Mouse (Mus musculus) heart, embryonic 12.5 days (tissue): ENCODE measurements around the gene Nkiras2. TPM values are rescaled to one million over a fixed set of nuclear protein-coding genes. Genes with fewer than 3 reads are reported as not detected.
A peak's percentile ranks its signal among the peaks of the same experiment; 100 is the strongest.
"Not testable (repeated sequence)": the region's sequence is repeated elsewhere in the genome, so short reads cannot be mapped to it uniquely, and the experiment has no call there.

Source experiments
- ATAC-seq: fragments of 200-750 bp; cut with Nextera tagmentation; 2 replicates; pipeline ENCODE4 v1.8.0; 2017; ENCODE audit warnings: moderate TSS enrichment, moderate library complexity; ENCODE audit not compliant: insufficient number of reproducible peaks, low FRiP score
- H3K27ac ChIP-seq: fragments of 300-500 bp; sonication (generic); 2 replicates; pipeline ENCODE4 v1.5.1; 2016; ENCODE audit warnings: mild to moderate bottlenecking, moderate library complexity; ENCODE audit not compliant: poor library complexity, severe bottlenecking
- H3K27me3 ChIP-seq: fragments of 300-500 bp; sonication (generic); replicated peaks from 2 replicates; pipeline ENCODE4 v1.6.1; 2016; ENCODE audit warnings: mild to moderate bottlenecking, moderate library complexity
- H3K36me3 ChIP-seq: fragments of 300-500 bp; sonication (generic); 2 replicates; pipeline ENCODE4 v1.6.1; 2016; ENCODE audit warnings: mild to moderate bottlenecking, moderate library complexity
- H3K4me1 ChIP-seq: fragments of 300-500 bp; sonication (generic); replicated peaks from 2 replicates; pipeline ENCODE4 v1.6.1; 2016; ENCODE audit warnings: mild to moderate bottlenecking
- H3K4me2 ChIP-seq: fragments of 300-500 bp; sonication (generic); 2 replicates; pipeline ENCODE4 v1.6.1; 2016; ENCODE audit warnings: mild to moderate bottlenecking, moderate library complexity
- H3K4me3 ChIP-seq: fragments of 300-500 bp; sonication (generic); 2 replicates; pipeline ENCODE4 v1.5.1; 2016; ENCODE audit warnings: mild to moderate bottlenecking
- H3K9ac ChIP-seq: fragments of 300-500 bp; sonication (generic); 2 replicates; pipeline ENCODE4 v1.6.1; 2016; ENCODE audit warnings: mild to moderate bottlenecking, moderate library complexity
- H3K9me3 ChIP-seq: fragments of 300-500 bp; sonication (generic); replicated peaks from 2 replicates; pipeline ENCODE4 v1.6.1; 2016; ENCODE audit warnings: mild to moderate bottlenecking, moderate library complexity
- WGBS: fragments of 180-500 bp; shearing (Covaris S2); methylation state at CpG from one replicate; pipeline ENCODE4 v1.1.7; 2016; 5-methylcytosine and 5-hydroxymethylcytosine counted together
- polyA plus RNA-seq: library from polyadenylated mRNA; unstranded; fragments of >200 nt; fragmentation: Nextera tagmentation; extraction: Ambion mirVana; gene quantifications from 2 replicates; pipeline ENCODE4 v1.2.1, GENCODE M21; 2016

Nkiras2 gene
- polyA plus RNA-seq, 1 experiment from 2014 or later: 60.7 TPM

DNA sequence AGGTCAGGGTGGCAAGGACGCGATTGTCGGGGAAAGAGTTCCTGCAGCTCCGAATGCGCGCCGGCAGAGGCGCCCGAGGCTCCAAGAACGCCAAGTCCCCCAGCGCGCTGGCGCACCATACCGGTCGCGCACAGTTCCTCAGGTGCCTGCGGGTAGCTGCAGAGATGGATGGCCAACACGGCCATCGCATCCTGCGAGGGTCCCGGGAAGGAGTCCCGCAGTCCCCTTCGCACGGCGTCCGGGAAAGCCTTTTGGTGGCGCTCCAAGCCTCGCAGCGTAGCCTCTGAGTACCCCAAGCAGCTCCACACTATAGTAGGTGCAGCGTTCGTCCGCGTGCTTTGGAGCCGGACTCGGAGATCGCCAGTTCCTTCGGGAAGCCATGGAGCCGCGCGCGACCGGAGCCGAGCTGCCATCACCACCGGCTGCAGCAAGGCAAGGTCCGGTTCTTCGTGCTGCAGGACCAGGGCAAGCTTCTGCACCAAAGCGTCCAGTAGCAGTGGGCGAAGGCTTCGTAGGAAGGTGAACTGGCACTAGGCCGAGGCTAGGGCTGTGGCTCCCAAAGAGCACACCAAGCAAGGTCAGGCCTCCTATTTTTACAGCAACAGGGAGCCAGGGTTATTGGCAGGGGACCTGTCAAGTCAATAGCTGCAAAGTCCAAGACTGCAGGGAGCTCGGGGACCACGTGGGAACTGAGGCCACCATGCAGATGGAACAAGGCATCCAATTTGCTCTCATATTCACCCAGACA is 21.3 kb downstream of the Nkiras2 start:
- H3K9me3 ChIP-seq: no peaks in the 10 kb centered on the region
- no peaks in the 10 kb centered on the region for H3K36me3 ChIP-seq
- H3K27me3 ChIP-seq: peaks cover 68% of the 10 kb centered on the region
- ATAC-seq: no peak
- H3K4me1 ChIP-seq: peaks cover 6% of the 10 kb centered on the region
- H3K4me3 ChIP-seq: peak overlapping the region; percentile 41
- peak overlapping the region; percentile 51; the same call in 1 of the 2 replicates for H3K9ac ChIP-seq
- H3K4me2 ChIP-seq: peak overlapping the region; percentile 80
- 8% methylated on average over 52 of the region's 52 CpGs for WGBS
- no peak overlapping the region for H3K27ac ChIP-seq

DNA sequence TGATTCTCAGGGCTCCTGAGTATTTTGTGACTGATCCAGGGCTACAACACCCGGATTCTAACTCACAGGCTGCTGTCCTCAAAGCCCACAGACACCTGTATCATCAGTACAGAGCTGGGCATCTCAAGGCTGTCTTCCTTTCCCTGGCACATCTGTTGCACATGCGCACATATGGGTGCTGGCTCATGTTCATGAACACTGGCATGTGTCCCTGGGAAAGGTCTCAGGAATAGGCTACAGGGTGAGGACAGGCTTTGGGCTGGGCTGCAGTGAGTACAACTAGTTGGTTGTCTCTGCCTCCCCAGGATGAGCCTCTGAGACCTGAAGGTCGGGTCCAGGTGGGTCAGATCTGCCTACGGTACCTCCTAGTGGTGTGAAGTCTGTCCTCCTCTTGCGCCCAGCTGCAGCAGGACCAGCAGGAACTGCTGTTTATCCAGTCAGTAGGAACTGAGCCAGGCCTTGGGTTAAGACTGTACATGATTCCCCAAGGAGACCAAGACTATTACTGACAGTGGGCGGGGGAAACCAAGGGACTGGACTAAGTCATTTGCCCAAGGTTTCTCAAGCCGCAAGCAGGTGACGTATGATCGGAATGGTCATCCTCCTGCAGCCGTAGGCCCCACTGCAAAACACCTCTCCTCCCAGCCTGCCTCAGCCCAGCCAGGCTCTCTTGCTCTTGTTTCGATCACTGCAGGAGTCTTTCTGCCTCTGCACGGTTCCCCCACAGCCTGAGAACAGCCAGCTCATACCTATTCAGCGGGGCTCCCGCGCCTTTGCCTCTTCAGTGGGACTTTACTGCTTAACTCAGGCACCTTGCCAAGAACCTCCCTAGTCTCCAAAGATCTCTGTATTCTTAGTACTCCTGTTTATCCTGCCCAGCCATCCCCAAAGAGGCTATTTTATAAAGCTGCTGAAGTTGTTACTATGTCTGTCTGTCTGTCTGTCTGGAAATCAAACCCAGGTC is 24.9 kb downstream of the Nkiras2 start:
- no peak for ATAC-seq
- peaks cover 6% of the 10 kb centered on the region for H3K4me1 ChIP-seq
- no peak overlapping the region for H3K4me3 ChIP-seq
- H3K27me3 ChIP-seq: peaks cover 58% of the 10 kb centered on the region
- no peak overlapping the region for H3K4me2 ChIP-seq
- no peak overlapping the region for H3K9ac ChIP-seq
- H3K9me3 ChIP-seq: no peaks in the 10 kb centered on the region
- H3K27ac ChIP-seq: no peak overlapping the region
- 63% methylated on average over 15 of the region's 15 CpGs for WGBS
- no peaks in the 10 kb centered on the region for H3K36me3 ChIP-seq

DNA sequence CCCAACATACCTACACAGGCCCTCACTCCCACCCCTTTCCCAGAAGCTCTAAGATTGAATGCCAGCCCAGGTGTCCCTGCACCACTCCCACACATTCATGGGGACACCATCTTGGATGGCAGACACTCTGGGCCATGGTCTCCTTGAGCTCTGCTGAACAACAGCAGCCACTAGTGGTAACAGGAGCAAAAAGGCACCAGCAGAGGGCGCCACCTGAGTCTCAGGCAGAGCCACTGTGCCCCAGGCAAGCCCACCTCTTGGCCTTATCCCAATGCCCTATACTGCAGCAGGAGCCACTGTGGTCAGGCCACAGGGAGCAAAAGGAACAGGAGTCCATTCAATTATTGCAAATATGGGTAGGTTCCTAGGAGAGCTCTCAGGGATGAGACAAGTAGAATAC is 27.2 kb downstream of the Nkiras2 start:
- WGBS: 7% methylated on average over 1 of the region's 1 CpGs
- no peak for ATAC-seq
- no peaks in the 10 kb centered on the region for H3K4me1 ChIP-seq
- no peak overlapping the region for H3K27ac ChIP-seq
- H3K9me3 ChIP-seq: no peaks in the 10 kb centered on the region
- no peak overlapping the region for H3K4me2 ChIP-seq
- H3K36me3 ChIP-seq: no peaks in the 10 kb centered on the region
- no peak overlapping the region for H3K4me3 ChIP-seq
- H3K27me3 ChIP-seq: peaks cover 56% of the 10 kb centered on the region
- no peak overlapping the region for H3K9ac ChIP-seq

DNA sequence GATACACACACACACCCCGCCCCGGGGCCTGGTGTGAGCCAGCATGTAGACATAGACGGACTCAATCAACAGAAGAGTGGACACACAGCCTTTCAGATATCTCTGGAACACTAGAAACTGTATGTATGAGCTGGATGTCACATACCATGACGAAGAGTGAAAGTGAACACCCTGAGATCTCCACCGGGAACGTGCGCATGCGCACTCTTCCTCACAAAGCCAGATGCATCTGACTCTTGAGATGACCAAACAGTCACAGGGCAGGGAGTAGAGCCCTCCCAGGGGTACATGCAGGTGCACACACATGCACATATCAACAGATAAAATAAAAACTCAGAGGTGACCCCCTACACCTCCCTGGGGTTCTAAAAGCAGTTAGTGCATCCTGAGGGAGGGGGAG is 29.4 kb downstream of the Nkiras2 start:
- H3K27ac ChIP-seq: no peak overlapping the region
- peaks cover 52% of the 10 kb centered on the region for H3K27me3 ChIP-seq
- H3K4me3 ChIP-seq: no peak overlapping the region
- H3K9ac ChIP-seq: no peak overlapping the region
- 81% methylated on average over 8 of the region's 8 CpGs for WGBS
- H3K36me3 ChIP-seq: no peaks in the 10 kb centered on the region
- no peak for ATAC-seq
- H3K4me2 ChIP-seq: no peak overlapping the region
- peaks cover 3% of the 10 kb centered on the region; the same call in 1 of the 2 replicates for H3K4me1 ChIP-seq
- no peaks in the 10 kb centered on the region for H3K9me3 ChIP-seq

DNA sequence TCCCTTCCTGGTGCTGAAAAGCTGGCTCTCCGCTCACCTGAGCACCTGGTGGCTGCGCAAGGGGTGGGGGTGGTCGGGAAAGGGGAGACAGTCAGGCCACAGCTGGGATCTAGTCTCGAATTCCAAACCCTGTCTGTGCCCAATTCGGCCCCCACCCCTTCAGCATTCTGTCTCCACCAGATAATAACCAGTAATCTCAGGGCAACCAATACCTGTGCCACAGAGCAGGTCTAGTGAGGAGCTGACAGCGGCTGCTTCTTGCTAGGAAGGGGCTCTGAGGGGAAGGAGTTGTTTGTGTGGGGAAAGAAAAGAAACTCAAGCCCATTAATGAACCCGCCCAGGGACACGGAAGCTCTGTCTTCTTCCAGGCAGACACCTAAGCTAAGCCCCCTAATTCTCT is 32.2 kb downstream of the Nkiras2 start:
- WGBS: 18% methylated on average over 8 of the region's 8 CpGs
- peaks cover 43% of the 10 kb centered on the region for H3K27me3 ChIP-seq
- no peaks in the 10 kb centered on the region for H3K9me3 ChIP-seq
- H3K36me3 ChIP-seq: no peaks in the 10 kb centered on the region
- H3K4me3 ChIP-seq: no peak overlapping the region
- H3K27ac ChIP-seq: no peak overlapping the region
- H3K4me2 ChIP-seq: no peak overlapping the region
- no peak overlapping the region for H3K9ac ChIP-seq
- H3K4me1 ChIP-seq: peaks cover 7% of the 10 kb centered on the region
- ATAC-seq: no peak

DNA sequence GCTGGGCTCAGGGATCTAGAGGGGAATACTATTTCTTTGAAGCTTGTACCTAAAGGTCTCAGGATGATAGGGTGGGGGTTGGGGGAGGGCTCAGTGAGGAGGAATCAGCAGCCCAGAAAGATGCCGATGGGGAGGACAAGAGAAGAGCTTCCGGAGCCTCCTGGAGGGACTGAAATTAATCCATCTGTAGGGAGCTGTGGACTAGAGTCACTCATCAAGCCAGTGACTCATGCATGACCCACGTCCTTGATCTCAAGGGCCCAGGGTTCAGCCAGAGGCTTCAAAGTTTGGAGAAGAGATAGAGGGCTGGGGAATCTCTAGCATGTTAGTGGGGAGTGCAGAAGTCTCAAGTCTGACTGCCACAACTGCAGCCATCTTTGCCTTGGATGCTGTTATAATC is 32.7 kb downstream of the Nkiras2 start:
- no peak overlapping the region for H3K4me3 ChIP-seq
- H3K4me2 ChIP-seq: no peak overlapping the region
- WGBS: 12% methylated on average over 3 of the region's 3 CpGs
- peaks cover 12% of the 10 kb centered on the region for H3K4me1 ChIP-seq
- no peak overlapping the region for H3K9ac ChIP-seq
- H3K27ac ChIP-seq: no peak overlapping the region
- H3K27me3 ChIP-seq: peaks cover 43% of the 10 kb centered on the region
- no peak for ATAC-seq
- H3K9me3 ChIP-seq: no peaks in the 10 kb centered on the region
- no peaks in the 10 kb centered on the region for H3K36me3 ChIP-seq

DNA sequence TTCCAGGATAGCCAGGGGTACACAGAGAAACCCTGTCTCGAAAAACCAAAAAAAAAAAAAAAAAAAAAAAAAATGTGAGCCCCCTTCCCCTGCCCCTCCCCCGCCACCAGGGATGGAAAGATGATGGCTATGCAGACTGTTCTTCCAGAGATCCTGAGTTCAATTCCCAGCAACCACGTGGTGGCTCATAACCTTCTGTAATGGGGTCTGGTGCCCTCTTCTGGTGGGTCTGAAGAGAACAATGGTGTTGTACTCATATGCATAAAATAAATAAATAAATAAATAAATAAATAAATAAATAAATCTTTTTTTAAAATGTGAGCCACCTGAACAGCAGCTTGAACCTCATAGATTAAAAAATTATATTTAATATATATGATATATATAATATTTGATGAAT is 36.5 kb downstream of the Nkiras2 start:
- not testable (repeated sequence) for H3K4me2 ChIP-seq, H3K27ac ChIP-seq, H3K9me3 ChIP-seq, H3K9ac ChIP-seq, H3K4me3 ChIP-seq, ATAC-seq, H3K36me3 ChIP-seq
- WGBS: 59% methylated on average over 3 of the region's 3 CpGs
- Histone ChIP-seq H3K4me1 (peaks cover 22% of the 10 kb centered on the region), H3K27me3 (peaks cover 18% of the 10 kb centered on the region)

DNA sequence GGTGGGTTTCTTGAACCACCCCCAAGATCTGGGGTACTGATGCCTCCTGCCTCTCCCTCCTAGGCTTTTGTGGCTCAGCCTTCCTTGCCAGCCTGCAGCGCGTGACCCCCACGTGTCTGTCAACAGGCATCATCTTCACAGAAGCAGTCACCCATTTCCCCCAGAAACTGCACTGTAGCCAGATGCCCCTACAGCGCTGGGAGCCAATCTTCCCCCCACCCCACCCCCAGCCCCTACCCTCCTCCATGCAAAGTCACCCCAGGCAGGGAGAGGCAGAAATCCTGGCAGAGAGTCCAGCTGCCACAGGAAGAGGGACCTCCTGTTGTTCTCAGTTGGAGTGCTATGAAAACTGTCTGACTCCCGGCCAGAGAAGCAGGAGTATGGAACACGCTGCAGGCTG is 37.4 kb downstream of the Nkiras2 start:
- 9% methylated on average over 6 of the region's 6 CpGs for WGBS
- Histone ChIP-seq H3K4me3 (no peak overlapping the region), H3K27me3 (peaks cover 9% of the 10 kb centered on the region), H3K4me2 (peak overlapping the region; percentile 48), H3K4me1 (peaks cover 22% of the 10 kb centered on the region), H3K27ac (no peak overlapping the region), H3K9me3 (no peaks in the 10 kb centered on the region), H3K9ac (peak overlapping the region; percentile 35; the same call in 1 of the 2 replicates), H3K36me3 (no peaks in the 10 kb centered on the region)
- no peak for ATAC-seq

DNA sequence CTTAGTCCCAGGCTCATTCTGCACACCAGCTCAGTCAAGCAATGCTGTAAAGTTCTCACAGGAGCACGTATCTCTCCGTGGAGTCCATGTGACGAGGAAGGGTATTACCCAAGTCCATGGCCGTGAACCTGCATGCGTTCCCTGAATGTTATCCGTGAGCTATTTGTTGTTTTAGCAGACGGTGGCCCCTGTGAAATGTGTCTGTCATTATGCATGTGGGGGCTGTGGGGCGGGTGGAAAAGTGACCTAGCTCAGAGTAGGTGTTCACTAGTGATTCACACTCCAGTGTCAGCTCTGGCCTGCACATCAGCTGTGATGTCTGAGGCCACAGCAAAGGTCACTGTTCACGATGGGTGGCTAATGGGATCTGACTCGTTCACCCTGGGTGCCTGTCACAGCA is 40.8 kb downstream of the Nkiras2 start:
- H3K4me3 ChIP-seq: no peak overlapping the region
- H3K27ac ChIP-seq: no peak overlapping the region
- H3K9ac ChIP-seq: no peak overlapping the region
- no peaks in the 10 kb centered on the region for H3K36me3 ChIP-seq
- WGBS: 65% methylated on average over 10 of the region's 10 CpGs
- H3K4me1 ChIP-seq: peaks cover 19% of the 10 kb centered on the region
- ATAC-seq: no peak
- no peaks in the 10 kb centered on the region for H3K9me3 ChIP-seq
- no peaks in the 10 kb centered on the region for H3K27me3 ChIP-seq
- no peak overlapping the region for H3K4me2 ChIP-seq

DNA sequence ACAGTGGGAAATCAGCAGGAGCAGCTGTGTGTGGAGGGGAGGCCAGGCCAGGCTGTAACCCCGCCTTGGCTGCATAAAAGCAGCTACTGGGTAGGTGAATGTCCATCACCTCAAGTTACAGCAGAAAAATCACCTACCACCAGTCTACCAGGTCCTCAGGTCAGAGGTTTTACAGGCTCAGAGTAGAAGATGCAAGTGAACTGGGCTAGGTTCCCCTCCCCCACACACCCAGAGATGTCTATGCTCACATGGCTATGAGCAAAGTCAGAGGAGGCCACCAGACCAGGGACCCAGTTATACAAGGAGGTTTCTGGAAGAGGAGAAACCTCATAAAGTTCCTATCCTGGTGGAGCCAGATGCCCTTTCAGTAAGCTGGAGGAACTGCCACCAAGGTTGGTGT is 52.0 kb downstream of the Nkiras2 start:
- ATAC-seq: no peak
- no peak overlapping the region for H3K4me3 ChIP-seq
- 0 out of 2 replicates have a peak, but pooled peaks cover 4% of the 10 kb centered on the region for H3K9me3 ChIP-seq
- H3K36me3 ChIP-seq: no peaks in the 10 kb centered on the region
- H3K4me1 ChIP-seq: peaks cover 19% of the 10 kb centered on the region
- 82% methylated on average over 1 of the region's 1 CpGs for WGBS
- peaks cover 29% of the 10 kb centered on the region for H3K27me3 ChIP-seq
- no peak overlapping the region for H3K9ac ChIP-seq
- no peak overlapping the region for H3K4me2 ChIP-seq
- H3K27ac ChIP-seq: no peak overlapping the region

DNA sequence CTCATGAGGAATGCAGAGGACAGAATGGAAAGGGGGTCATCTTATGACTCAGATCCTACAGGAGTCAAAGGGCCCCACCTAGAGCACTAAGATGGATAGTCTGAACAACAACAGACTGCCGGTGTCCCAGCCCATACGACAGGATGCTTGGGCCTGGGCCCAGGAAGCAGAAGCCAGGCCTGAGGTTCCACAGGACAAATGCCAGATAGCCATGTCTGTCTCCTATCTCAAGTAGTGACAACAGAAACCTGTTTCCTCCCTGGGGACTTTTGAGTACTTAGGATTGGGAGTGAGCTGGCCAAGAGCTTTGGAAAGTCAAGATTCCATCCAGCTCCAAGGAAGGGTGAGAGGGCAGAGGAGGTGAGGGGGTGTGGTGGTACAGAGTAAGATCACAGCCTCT is 52.9 kb downstream of the Nkiras2 start:
- H3K36me3 ChIP-seq: no peaks in the 10 kb centered on the region

More for the DNA sequence above, 52.9 kb downstream of the Nkiras2 start:
- WGBS: 9% methylated on average over 2 of the region's 2 CpGs
- H3K4me1 ChIP-seq: peaks cover 19% of the 10 kb centered on the region
- no peak overlapping the region for H3K4me3 ChIP-seq
- no peak overlapping the region for H3K27ac ChIP-seq
- H3K9ac ChIP-seq: no peak overlapping the region
- H3K27me3 ChIP-seq: peaks cover 29% of the 10 kb centered on the region
- ATAC-seq: no peak
- 0 out of 2 replicates have a peak, but pooled peaks cover 4% of the 10 kb centered on the region for H3K9me3 ChIP-seq
- no peak overlapping the region for H3K4me2 ChIP-seq
